Mouse (Mus musculus) gastrocnemius, postnatal 4 days (tissue): ENCODE measurements around the gene Rasl2-9. TPM values are rescaled to one million over a fixed set of nuclear protein-coding genes. Genes with fewer than 3 reads are reported as not detected.
"Not testable (repeated sequence)": the region's sequence is repeated elsewhere in the genome, so short reads cannot be mapped to it uniquely, and the experiment has no call there.

ENCODE experiments used
- DNase-seq, 2 experiments: peaks; one replicate each; pipeline ENCODE4 v3.0.0; 2021 to 2022; ENCODE audit warnings: low spot score in 2 of 2, mixed read lengths in 2 of 2
- long read RNA-seq, 2 experiments: library from polyadenylated mRNA; stranded (forward); transcript quantifications; one replicate each; pipeline ENCODE4 v2.0.0; 2021
- total RNA-seq, 2 experiments: library from RNA; stranded (reverse); gene quantifications; 2 replicates each; pipeline ENCODE4 v1.2.3; 2021

Gene Rasl2-9
- total RNA-seq = 1 to 10 TPM in 1 of 2 experiments, under 1 TPM in 1; 0.54 to 1.8 TPM
- long read RNA-seq, experiment 1 = 0 reads
- long read RNA-seq, experiment 2 = 0 reads

GRCm38 (mm10) chr7:5125549-5126406 lies at the start of gene Rasl2-9:
TSS of gene Rasl2-9 (minus strand) at chr7:5125950.
- DNase-seq = peak; percentile 54 to 73

DNA sequence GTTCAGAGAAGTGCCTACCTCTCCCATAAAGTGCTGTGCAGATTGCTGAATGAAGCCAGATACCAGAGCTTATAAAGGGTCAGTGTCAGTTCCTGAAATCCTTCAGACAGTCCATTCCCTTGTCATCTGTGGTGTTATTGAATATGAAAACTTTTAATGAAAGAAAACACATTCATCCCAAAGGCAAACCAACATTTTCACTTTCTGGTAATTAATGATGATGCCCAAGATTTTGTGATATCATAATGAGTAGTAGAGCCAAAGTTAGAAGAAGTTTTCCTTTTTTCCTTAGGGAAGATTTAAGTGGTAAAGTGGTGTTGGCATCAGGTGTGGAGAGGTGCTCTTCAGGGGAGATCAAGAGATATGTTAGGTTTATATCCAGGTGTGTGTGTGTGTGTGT lies 23.8 kb upstream of the Rasl2-9 start, which contains the start of gene Vmn1r55:
Vmn1r55 (minus strand) TSS at position 101 of the 400 bp plus-strand sequence.
- DNase-seq = not testable (repeated sequence)

GRCm38 (mm10) chr7:5125078-5125477 lies 672 bp downstream of the Rasl2-9 start:
- no peak for DNase-seq

DNA sequence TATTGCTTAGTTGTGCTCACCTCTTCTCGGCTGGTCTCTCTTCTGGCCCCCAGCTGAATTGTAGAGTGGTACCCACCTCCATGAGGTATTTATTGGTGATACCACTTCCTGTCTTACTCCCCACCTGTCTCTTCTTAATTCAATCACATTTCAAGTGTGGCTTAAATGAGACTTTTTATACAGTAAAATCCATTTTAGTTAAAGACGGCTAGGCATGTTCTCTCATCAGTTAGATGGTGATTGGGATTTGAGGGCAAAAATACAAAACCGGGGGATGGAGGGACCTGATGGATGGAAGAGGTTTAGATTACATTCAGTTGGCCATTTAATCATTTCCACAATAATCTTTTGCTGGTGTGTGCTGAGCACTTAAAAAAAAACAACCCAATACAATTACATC lies 8.9 kb downstream of the Rasl2-9 start, which contains the start of gene Rfpl4:
Rfpl4 (minus strand) TSS at position 101 of the 400 bp plus-strand sequence.
- DNase-seq = no peak

GRCm38 (mm10) chr7:5112701-5113100 lies 13.0 kb downstream of the Rasl2-9 start:
- no peak for DNase-seq

DNA sequence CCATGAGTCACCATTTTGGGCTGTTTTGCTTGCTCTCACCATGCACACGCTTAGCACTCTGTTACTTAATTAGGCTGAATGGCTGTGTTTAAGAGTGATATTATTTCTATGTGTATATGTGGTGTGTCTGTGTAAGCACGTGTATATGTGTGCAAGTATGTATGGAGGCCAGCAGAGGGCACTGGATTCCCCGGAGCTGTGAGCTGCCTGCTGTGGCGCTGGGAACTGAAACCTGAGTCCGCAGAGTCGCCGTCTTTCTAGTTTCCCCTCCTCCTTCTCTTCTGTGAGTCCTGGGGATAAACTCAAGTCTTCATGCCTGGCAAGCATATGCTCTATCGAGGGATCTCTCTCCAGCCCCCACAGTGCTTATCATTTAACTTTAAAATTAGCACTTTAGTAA lies 16.4 kb downstream of the Rasl2-9 start:
- no peak for DNase-seq

- DNase-seq = no peak
Measured at GRCm38 (mm10) chr7:5108272-5108671, 17.5 kb downstream of the Rasl2-9 start.

GRCm38 (mm10) chr7:5102564-5102963 lies 23.2 kb downstream of the Rasl2-9 start:
- DNase-seq = no peak

- DNase-seq = no peak
Measured at GRCm38 (mm10) chr7:5101066-5101663, 24.6 kb downstream of the Rasl2-9 start.

- DNase-seq = no peak
Measured at GRCm38 (mm10) chr7:5099796-5100195, 26.0 kb downstream of the Rasl2-9 start.

- no peak for DNase-seq
Measured at GRCm38 (mm10) chr7:5098769-5099168, 27.0 kb downstream of the Rasl2-9 start.

DNA sequence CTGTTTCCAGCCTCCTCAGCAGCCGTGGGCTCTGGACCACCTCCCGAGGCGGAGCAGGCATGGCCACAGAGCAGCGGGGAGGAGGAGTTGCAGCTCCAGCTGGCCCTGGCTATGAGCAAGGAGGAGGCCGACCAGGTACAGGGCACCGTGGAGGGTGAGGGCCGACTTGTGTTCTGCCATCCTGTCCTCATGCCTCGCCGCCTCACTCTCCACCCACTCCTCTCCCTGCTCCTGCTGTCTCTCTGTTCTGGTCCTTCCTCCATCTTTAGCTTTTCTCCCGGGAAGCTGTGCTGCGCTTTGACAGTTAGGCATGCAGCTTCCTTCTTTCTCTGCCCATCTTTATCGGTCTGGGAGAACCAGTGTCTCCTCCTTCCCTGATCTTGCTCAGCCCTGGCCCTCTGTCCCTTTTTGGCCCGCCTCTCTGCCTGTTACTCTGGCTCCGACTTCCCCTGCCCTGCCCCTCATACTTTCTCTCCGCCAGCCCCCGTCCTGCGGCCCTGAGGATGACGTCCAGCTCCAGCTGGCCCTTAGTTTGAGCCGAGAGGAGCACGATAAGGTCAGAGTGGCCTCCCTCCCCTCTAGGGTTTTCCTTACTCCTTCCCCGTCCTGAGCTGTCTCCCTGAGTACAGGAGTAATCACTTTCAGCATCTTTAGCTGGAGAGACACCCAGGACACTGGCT lies 32.8 kb downstream of the Rasl2-9 start:
- no peak for DNase-seq

- DNase-seq = no peak
Measured at GRCm38 (mm10) chr7:5092381-5092780, 33.4 kb downstream of the Rasl2-9 start.

DNA sequence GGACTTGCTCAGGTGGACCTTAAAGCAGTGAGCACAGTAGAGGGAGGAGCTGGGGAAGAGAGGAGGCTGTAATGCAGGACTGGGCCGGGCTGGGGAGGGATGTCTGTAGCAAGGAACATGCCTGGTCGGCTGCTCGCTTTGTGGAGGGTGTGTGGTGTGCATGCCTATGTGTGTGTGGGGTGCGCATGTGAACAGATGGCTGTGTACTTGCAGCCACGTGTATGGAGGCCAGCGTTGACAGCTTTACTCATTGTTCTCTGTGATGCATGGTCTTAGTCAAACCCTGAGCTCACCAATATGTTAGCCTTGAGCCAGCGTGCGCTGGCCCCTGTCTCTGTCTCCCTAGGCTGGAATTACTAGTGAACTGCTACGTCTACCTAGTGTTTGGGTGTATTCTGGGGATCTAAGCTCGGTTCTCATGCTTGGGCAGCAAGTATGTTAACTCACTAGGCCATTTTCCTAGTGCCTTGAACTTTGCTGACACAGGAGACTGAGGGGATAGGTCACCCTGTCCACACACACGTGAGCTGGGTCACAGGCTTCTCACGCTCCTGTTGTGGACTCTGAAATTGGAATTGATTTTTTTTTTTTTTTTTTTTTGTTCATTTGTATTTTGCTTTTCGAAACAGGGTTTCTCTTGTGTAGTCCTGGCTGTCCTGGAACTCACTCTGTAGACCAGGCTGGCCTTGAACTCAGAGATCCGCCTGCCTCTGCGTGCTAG lies 34.6 kb downstream of the Rasl2-9 start:
- DNase-seq = no peak

DNA sequence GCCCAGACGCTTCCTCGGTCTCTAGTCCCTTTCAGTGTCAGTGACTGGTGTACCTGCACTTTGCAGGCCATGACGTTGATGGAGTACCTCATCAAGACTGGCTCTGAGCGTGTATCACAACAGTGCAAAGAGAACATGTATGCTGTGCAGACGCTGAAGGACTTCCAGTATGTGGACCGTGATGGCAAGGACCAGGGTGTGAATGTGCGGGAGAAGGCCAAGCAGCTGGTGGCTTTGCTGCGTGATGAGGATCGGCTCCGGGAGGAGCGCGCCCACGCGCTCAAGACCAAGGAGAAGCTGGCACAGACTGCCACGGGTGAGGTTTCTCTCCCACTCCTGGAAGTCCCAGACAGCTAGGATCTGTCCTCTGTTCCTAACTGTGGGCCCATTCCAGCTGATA lies 35.9 kb downstream of the Rasl2-9 start:
- DNase-seq = no peak

DNA sequence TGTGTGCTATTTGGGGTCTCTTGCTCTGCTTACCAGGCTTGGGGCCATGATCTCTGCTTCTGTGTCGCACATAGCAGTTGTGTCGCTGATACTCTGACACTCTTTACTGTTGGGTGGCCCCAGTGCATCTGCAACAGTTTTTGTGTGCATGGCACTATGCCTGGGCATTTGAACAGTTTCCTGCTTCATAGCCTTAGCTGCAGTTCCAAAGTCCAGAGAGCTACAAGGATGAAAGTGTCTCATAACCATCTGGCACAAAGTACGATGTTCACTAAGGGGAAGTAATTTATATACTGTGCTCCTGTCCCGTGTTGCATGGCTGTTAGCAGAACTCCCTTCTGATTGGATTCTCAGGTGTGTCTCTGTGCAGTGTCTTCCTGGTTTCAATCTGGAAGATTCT lies 37.9 kb downstream of the Rasl2-9 start:
- DNase-seq = no peak

DNA sequence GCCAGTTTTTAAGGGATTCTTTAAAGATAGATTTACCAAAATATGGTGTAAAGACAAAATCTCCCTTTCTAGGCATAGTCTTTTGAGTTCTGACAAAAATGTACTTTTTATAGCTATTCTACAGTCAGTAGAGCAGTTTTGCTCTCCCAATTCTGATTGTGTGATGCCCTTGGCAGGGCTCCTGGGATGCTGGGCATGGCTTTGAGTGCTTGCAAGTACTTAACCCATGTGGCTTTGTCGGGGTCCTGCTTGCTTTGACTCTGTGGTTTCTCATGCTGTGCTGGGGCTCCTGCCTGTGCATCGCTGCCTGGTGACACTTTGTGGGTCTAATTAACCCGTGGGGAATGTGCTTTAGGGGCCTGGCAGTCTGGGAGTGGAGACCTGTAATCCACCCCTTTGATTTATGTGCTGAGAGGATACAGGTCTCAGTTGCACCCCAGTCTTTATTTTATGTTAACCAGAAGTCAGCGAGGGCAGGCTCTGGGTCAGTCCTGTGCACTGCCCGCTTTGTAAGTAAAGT lies 38.8 kb downstream of the Rasl2-9 start:
- no peak for DNase-seq

GRCm38 (mm10) chr7:5085512-5085911 lies 40.2 kb downstream of the Rasl2-9 start:
- DNase-seq = no peak

DNA sequence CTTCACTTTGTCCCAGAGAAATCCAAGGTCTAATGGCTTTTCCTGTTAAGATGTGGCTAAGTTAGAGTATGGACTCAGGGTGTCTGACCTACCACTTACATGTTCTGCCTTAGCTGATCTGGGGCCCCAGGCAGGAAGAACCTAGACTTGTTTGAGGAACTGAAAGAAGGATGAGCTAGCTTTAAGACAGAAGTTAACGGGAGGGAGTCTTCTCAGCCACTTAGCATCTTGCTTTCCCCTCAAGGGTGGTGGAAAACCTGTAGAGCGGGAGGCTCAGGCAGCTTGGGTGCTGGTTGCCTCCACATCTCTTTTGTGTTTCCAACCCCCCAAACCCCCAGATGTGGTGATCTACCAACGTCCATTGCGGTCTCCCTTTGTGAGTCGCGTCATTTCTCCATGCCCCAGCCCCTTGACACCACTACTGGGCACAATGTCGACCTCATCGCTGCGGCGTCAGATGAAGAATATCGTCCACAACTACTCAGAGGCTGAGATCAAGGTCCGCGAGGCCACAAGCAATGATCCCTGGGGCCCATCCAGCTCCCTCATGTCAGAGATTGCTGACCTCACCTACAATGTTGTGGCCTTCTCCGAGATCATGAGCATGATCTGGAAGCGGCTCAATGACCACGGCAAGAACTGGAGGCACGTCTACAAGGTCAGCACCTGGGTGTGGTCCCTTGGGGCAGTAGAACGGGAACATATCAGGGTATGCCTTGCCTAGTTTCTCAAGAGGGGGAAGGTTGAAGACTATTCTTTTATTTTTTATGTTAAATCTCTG lies 42.2 kb downstream of the Rasl2-9 start:
- DNase-seq = no peak

GRCm38 (mm10) chr7:5081939-5082338 lies 43.8 kb downstream of the Rasl2-9 start:
- DNase-seq = no peak
